Mouse (Mus musculus): ENCODE measurements at regions not wholly inside any gene's neighbourhood (a gene's known extent, or its start where the extent isn't known, plus 50 kb on each side); places are given as distances from the start of the nearest gene placed in this dataset.
A peak's percentile ranks its signal among the peaks of the same experiment; 100 is the strongest.

GRCm38 (mm10) chrX:166725761-166726503, 140.4 kb upstream of the Egfl6 start:
- DNase-seq (ENCODE audit: low spot score) = no peak

GRCm38 (mm10) chrX:166718075-166718474, 132.6 kb upstream of the Egfl6 start:
- no peak for DNase-seq (ENCODE audit: low spot score)

GRCm38 (mm10) chrX:166709306-166709705, 123.8 kb upstream of the Egfl6 start:
- no peak for DNase-seq (ENCODE audit: low spot score)

GRCm38 (mm10) chrX:166708106-166708505, 122.6 kb upstream of the Egfl6 start:
- no peak for DNase-seq (ENCODE audit: low spot score)

DNA sequence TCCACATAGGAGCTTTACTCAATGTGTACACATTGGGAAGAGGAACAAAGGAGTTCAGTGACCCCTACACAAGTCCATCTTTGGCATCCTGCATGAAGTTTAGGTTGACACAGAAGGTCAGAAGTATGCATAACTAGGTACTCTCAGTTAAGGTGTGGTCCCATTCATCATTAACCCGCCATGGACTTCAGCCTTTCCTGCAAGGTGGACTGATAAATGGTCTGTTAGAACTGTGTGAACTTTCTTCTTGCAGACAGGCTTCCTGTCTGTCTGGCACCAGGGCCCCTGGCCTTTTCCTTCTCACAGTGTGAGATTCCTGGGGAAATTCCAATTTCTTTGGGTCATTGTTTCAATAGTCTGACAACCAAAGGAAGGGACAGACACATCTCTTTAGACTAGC, 121.5 kb upstream of the Egfl6 start:
- DNase-seq (ENCODE audit: low spot score) = no peak

DNA sequence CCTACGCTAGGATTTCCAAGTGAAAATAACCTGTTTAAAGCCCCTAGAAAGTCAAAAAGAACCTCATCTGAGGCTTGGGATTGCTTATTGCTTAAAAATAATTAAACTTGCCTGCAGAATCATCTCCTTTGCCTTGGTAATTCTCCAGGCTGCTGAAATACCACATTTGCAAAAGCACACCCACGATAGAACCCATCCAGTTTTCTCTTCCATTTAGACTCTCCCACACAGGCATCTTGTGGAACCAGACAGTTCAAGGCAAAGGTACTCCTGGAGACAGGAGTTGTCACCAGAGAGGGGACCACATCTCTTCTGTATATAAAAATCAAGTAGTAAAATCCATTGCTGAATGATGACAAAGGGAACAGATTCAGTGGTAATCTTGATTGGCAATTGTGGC, 118.8 kb upstream of the Egfl6 start:
- no peak for DNase-seq (ENCODE audit: low spot score)

DNA sequence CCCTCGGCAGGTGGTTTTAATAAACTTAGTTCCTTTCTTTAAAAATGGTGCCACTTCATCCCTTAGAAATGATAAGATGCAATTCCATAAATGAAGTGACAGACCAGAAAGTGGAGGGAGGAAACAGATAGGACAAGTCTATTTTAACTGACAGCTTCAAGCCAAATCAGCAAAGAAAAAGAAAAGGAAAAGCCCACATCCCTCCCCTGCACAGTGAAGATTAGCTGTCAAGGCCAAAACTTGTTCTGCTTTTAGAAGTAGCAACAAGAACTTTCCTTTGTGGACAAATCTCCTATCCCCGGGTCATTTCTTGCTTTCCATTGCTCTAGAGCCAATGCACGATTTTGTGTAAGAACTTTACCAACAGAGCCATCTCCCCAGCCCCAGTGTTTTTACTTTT, 108.7 kb upstream of the Egfl6 start:
- DNase-seq (ENCODE audit: low spot score) = no peak

- DNase-seq (ENCODE audit: low spot score) = no peak
These were observed 103.3 kb upstream of the Egfl6 start for GRCm38 (mm10) chrX:166688779-166689178.

- no peak for DNase-seq (ENCODE audit: low spot score)
These were observed 87.9 kb upstream of the Egfl6 start for GRCm38 (mm10) chrX:166673404-166673803.

GRCm38 (mm10) chrX:166672617-166673016, 87.1 kb upstream of the Egfl6 start:
- DNase-seq (ENCODE audit: low spot score) = no peak

DNA sequence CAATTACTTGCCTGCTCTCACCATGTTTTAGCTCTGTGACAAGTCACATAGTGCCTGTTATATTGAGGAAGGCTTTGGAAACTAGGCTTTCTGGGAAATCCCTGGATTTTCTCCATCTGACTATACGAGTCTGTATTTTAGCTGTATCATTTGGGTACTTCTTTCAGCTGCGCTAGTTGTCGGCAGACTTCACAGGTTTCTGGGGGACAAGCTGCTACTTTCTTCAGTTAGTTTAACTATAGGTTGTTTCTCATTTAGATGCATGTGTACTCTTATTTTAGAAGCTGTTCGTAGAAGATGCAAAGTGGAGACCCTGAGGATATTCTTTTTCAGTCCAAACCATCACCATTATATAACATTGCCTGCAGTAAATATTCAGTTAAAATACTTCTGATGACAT, 86.3 kb upstream of the Egfl6 start:
- DNase-seq (ENCODE audit: low spot score) = no peak

GRCm38 (mm10) chrX:166666304-166666703, 80.8 kb upstream of the Egfl6 start:
- DNase-seq (ENCODE audit: low spot score) = no peak

DNA sequence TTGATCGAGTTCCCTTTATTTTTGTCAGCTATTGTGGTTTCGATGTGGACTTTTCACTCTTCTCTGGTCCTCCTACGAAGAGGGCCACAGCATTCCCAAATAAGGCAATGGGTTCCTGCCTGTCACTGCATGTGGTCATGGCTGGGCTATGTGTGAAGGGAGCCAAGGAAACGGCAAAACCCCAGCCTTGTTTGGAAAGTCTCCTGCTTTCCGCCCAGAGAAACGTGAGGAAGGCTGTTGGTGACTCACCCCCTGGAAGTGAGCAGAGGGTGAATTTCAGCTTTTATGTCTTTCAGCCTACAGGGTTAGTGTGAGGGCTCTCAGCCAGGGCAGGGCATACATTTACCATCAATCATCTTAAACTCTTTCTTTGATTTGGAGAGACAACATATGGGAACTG, 76.3 kb upstream of the Egfl6 start:
- DNase-seq (ENCODE audit: low spot score) = no peak

DNA sequence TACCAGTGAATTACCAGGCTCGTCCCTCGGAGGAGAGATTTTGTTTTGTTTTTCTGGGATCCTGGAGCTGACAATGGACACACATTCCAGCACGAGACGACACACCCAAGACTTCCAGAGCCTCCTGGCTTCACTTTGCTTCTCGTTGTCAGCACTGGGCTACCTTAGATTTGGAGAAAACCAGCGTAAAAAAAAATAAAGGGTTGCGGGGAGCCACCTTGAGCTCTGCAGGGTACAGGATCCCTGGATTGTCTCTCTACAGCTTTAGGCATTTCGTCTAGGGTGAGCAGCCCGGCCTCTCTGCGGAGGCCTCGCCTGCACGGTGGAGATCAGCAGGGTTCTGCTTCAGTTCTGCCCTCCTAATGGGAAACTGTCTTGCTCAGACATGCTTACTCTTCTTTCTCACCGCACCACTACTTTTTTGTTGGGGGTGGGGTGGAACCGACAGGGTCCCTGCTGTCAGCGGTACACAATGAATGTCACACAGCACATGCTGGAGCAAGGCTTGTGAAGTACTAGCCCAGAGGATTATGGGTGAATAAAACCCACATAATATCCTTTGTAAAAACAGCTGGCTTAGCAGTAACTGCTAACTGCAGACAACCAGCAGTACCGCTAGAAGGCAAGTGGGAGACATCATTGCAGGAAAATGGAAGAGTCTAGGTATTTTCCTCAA, 75.7 kb upstream of the Egfl6 start:
- DNase-seq (ENCODE audit: low spot score) = no peak

DNA sequence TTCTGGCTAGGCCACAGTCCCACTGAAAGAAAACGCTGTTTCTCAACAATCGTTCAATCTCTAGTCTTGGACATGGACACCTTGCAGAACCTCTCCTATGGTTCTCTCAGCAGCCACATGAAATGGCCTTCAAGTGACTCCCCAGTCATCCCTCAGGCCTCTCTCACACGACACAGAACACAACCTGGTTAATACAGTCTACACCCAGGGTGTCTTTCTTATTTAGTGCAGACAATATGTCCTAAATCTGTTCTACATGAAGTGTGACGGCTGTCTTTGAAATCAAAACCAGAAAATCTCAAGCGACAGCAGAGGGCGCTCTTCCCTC, 75.2 kb upstream of the Egfl6 start:
- peak; percentile 84 for DNase-seq (ENCODE audit: low spot score)

- DNase-seq (ENCODE audit: low spot score) = peak; percentile 63
These were observed 66.9 kb upstream of the Egfl6 start for GRCm38 (mm10) chrX:166652400-166652799.

- no peak for DNase-seq (ENCODE audit: low spot score)
These were observed 60.2 kb upstream of the Egfl6 start for GRCm38 (mm10) chrX:166645713-166646112.

DNA sequence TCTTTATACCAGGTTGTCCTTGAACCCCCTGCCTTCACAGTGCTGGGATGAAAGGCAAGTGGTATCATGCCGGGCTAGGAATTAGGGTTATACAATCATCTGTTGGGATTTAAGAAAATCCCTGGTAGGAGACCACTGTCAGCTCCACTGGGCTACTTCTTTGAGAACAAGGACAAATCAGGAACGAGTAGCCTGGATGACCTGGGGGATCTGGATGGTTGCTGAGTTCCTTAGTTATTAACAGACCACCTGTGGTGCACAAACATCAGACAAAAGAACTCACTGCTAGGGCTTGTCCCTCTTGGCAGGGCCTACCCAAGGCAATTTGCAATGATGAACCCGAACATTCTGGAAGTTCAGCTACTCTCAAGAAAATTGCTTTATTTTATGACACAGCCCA, 55.7 kb upstream of the Egfl6 start:
- no peak for DNase-seq (ENCODE audit: low spot score)

DNA sequence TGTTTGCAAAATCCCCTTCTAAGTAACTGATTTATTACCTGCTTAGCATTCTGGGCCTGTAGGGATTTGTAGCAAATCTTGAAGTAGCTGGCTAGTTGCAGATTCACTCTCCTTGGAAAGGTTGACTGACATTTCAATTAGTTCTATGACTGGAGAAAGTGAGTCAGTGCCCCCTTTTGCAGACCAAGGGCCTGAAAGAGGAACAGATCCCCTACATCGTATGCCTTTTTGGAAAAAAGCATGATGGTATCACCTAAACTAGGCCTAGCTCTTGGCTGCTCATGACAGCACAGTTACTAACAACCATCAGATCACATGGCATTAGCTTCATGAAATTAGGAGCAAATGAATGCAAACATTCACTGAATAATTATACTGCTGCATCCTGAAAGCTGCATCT, 54.7 kb upstream of the Egfl6 start:
- DNase-seq (ENCODE audit: low spot score) = no peak
